Mouse (Mus musculus) layer of hippocampus, postnatal 14 days (tissue): ENCODE data around the gene March8. TPM values are rescaled to one million over a fixed set of nuclear protein-coding genes. Genes with fewer than 3 reads are reported as not detected.

Source experiments
- DNase-seq, 2 experiments: peaks; one replicate each; pipeline ENCODE4 v3.0.0; 2021 to 2022; ENCODE audit warnings: low spot score in 2 of 2, mixed read lengths in 1 of 2
- total RNA-seq, 2 experiments: library from RNA; stranded (reverse); gene quantifications; 2 replicates each; pipeline ENCODE4 v1.2.3; 2021

The March8 gene
- total RNA-seq, 2 experiments from 2014 or later: 69.2 to 73.9 TPM

GRCm38 (mm10) chr6:116370216-116370976, 32.6 kb downstream of the March8 start:
- no peak for DNase-seq

GRCm38 (mm10) chr6:116371500-116371899, 33.7 kb downstream of the March8 start:
- DNase-seq: no peak

- no peak for DNase-seq
These were observed 36.3 kb downstream of the March8 start for GRCm38 (mm10) chr6:116374136-116374535.

GRCm38 (mm10) chr6:116374618-116375017, 36.8 kb downstream of the March8 start:
- no peak for DNase-seq

- no peak for DNase-seq
These were observed 41.1 kb downstream of the March8 start for GRCm38 (mm10) chr6:116378892-116379291.

- no peak for DNase-seq
These were observed 42.3 kb downstream of the March8 start for GRCm38 (mm10) chr6:116380157-116380556.

GRCm38 (mm10) chr6:116381605-116382004, 43.8 kb downstream of the March8 start:
- no peak for DNase-seq

GRCm38 (mm10) chr6:116383582-116383981, 45.8 kb downstream of the March8 start:
- DNase-seq: no peak

- peak in 1 of 2 experiments; percentile 26 for DNase-seq
These were observed 47.6 kb downstream of the March8 start for GRCm38 (mm10) chr6:116385194-116386044.

- DNase-seq: no peak
These were observed 48.2 kb downstream of the March8 start for GRCm38 (mm10) chr6:116386045-116386415.

- DNase-seq: no peak
These were observed 48.7 kb downstream of the March8 start for GRCm38 (mm10) chr6:116386506-116386905.

- no peak for DNase-seq
These were observed 50.2 kb downstream of the March8 start for GRCm38 (mm10) chr6:116388068-116388467.

- no peak for DNase-seq
These were observed 51.7 kb downstream of the March8 start for GRCm38 (mm10) chr6:116389481-116389880.

- no peak for DNase-seq
These were observed 57.3 kb downstream of the March8 start for GRCm38 (mm10) chr6:116394916-116395648.

- DNase-seq: no peak
These were observed 59.8 kb downstream of the March8 start for GRCm38 (mm10) chr6:116397621-116398020.

- no peak for DNase-seq
These were observed 60.3 kb downstream of the March8 start for GRCm38 (mm10) chr6:116398136-116398535.

- peak in 1 of 2 experiments; percentile 18 for DNase-seq
These were observed 64.1 kb downstream of the March8 start for GRCm38 (mm10) chr6:116401746-116402423.

- no peak for DNase-seq
These were observed 64.6 kb downstream of the March8 start for GRCm38 (mm10) chr6:116402426-116402825.

- DNase-seq: no peak
These were observed 67.4 kb downstream of the March8 start for GRCm38 (mm10) chr6:116405243-116405642.

GRCm38 (mm10) chr6:116405715-116406114, 67.9 kb downstream of the March8 start:
- no peak for DNase-seq

- no peak for DNase-seq
These were observed 68.3 kb downstream of the March8 start for GRCm38 (mm10) chr6:116406152-116406551.
